Mouse (Mus musculus) liver, postnatal 0 days (tissue): Measurements from ENCODE around the gene Lyl1.

Experiments
- CTCF ChIP-seq: sonication (generic); IDR thresholded peaks from 2 replicates; pipeline ENCODE4 v1.5.1; 2016; ENCODE audit warnings: antibody characterized with exemption, low read depth
- EP300 ChIP-seq: IDR thresholded peaks from 2 replicates; pipeline ENCODE4 v1.6.1; 2016; ENCODE audit warnings: antibody characterized with exemption, low read depth, mild to moderate bottlenecking

GRCm38 (mm10) chr8:84656191-84656525, 45.1 kb upstream of the Lyl1 start:
- TF ChIP-seq CTCF (no peak), EP300 (no peak)
